Mouse (Mus musculus) heart, postnatal 0 days (tissue): ENCODE measurements at regions not wholly inside any gene's neighbourhood (a gene's known extent, or its start where the extent isn't known, plus 50 kb on each side); places are given as distances from the start of the nearest gene placed in this dataset.

Experiments
- ATAC-seq: fragments of 200-750 bp; cut with Nextera tagmentation; 2 replicates; pipeline ENCODE4 v1.8.0; 2017; ENCODE audit warnings: low read depth, moderate number of reproducible peaks, moderate library complexity; ENCODE audit not compliant: insufficient read depth
- DNase-seq: peaks from one replicate; pipeline ENCODE4 v3.0.0-alpha.2; 2016; ENCODE audit warnings: low spot score
- H3K27ac ChIP-seq: fragments of 300-500 bp; sonication (generic); 2 replicates; pipeline ENCODE4 v1.5.1; 2014; ENCODE audit warnings: low read depth, mild to moderate bottlenecking
- H3K27me3 ChIP-seq: fragments of 300-500 bp; sonication (generic); 2 replicates; pipeline ENCODE4 v1.6.1; 2014; ENCODE audit warnings: low read length, mixed read lengths; ENCODE audit not compliant: control insufficient read depth, insufficient read depth
- H3K36me3 ChIP-seq: fragments of 300-500 bp; sonication (generic); replicated peaks from 2 replicates; pipeline ENCODE4 v1.6.1; 2014; ENCODE audit warnings: low read length, mixed read lengths; ENCODE audit not compliant: control insufficient read depth, insufficient read depth
- H3K4me1 ChIP-seq: fragments of 300-500 bp; sonication (generic); 2 replicates; pipeline ENCODE4 v1.6.1; 2014; ENCODE audit warnings: antibody characterized with exemption; ENCODE audit not compliant: control insufficient read depth, insufficient read depth
- H3K4me2 ChIP-seq: fragments of 300-500 bp; sonication (generic); 2 replicates; pipeline ENCODE4 v1.6.1; 2014; ENCODE audit warnings: low read depth, mild to moderate bottlenecking, low read length, moderate library complexity
- H3K4me3 ChIP-seq: fragments of 300-500 bp; sonication (generic); 2 replicates; pipeline ENCODE4 v1.5.1; 2014; ENCODE audit warnings: low read depth, low read length
- H3K9ac ChIP-seq: fragments of 300-500 bp; sonication (generic); replicated peaks from 2 replicates; pipeline ENCODE4 v1.6.1; 2014; ENCODE audit warnings: low read depth, low read length, mixed read lengths
- H3K9me3 ChIP-seq: fragments of 300-500 bp; sonication (generic); replicated peaks from 2 replicates; pipeline ENCODE4 v1.6.1; 2016; ENCODE audit warnings: low read length; ENCODE audit not compliant: control insufficient read depth
- CTCF ChIP-seq: IDR thresholded peaks from 2 replicates; pipeline ENCODE4 v1.5.1; 2016; ENCODE audit warnings: antibody characterized with exemption, control low read depth, low read depth
- EP300 ChIP-seq: IDR thresholded peaks from 2 replicates; pipeline ENCODE4 v1.6.1; 2016; ENCODE audit warnings: antibody characterized with exemption, low read depth
- WGBS: fragments of 180-500 bp; shearing (Covaris S2); extraction: QIAGEN DNeasy Blood & Tissue Kit; methylation state at CpG from one replicate; pipeline ENCODE4 v1.1.7; 2014; 5-methylcytosine and 5-hydroxymethylcytosine counted together

- H3K27me3 ChIP-seq: no peaks in the 10 kb centered on the region
- H3K9me3 ChIP-seq: no peaks in the 10 kb centered on the region
- H3K27ac ChIP-seq: no peak overlapping the region
- no peaks in the 10 kb centered on the region for H3K36me3 ChIP-seq
- no peak overlapping the region for H3K9ac ChIP-seq
- TF ChIP-seq EP300: no peak
- no peak for TF ChIP-seq CTCF
- no peaks in the 10 kb centered on the region for H3K4me1 ChIP-seq
- DNase-seq (no peak), ATAC-seq (no peak)
- WGBS: 40% methylated on average over 2 of the region's 2 CpGs
- H3K4me2 ChIP-seq: no peak overlapping the region
- no peak overlapping the region for H3K4me3 ChIP-seq
These were observed 662.4 kb upstream of the Jmjd1c start for GRCm38 (mm10) chr10:66433490-66433889.

GRCm38 (mm10) chr10:66470684-66471083 lies 625.2 kb upstream of the Jmjd1c start:
- ATAC-seq: no peak
- Histone ChIP-seq H3K4me1 (no peaks in the 10 kb centered on the region), H3K9me3 (no peaks in the 10 kb centered on the region), H3K9ac (no peak overlapping the region), H3K27me3 (no peaks in the 10 kb centered on the region), H3K36me3 (no peaks in the 10 kb centered on the region), H3K4me3 (no peak overlapping the region), H3K27ac (no peak overlapping the region), H3K4me2 (no peak overlapping the region)
- WGBS: 69% methylated on average over 4 of the region's 4 CpGs
- TF ChIP-seq CTCF (no peak), EP300 (no peak)
- DNase-seq: no peak

- no peak overlapping the region for H3K27ac ChIP-seq
- 54% methylated on average over 4 of the region's 4 CpGs for WGBS
These were observed 623.9 kb upstream of the Jmjd1c start for GRCm38 (mm10) chr10:66472038-66472437.

GRCm38 (mm10) chr10:66475187-66475735 lies 620.7 kb upstream of the Jmjd1c start:
- DNase-seq (no peak), ATAC-seq (no peak)
- no peak overlapping the region for H3K4me2 ChIP-seq
- H3K27me3 ChIP-seq: no peaks in the 10 kb centered on the region
- no peaks in the 10 kb centered on the region for H3K9me3 ChIP-seq
- no peaks in the 10 kb centered on the region for H3K4me1 ChIP-seq
- H3K27ac ChIP-seq: no peak overlapping the region
- no peaks in the 10 kb centered on the region for H3K36me3 ChIP-seq
- 76% methylated on average over 1 of the region's 1 CpGs for WGBS
- H3K4me3 ChIP-seq: no peak overlapping the region
- H3K9ac ChIP-seq: no peak overlapping the region
- TF ChIP-seq CTCF (no peak), EP300 (no peak)

More at GRCm38 (mm10) chr10:66472038-66472437, 623.9 kb upstream of the Jmjd1c start:
- Histone ChIP-seq H3K27me3 (no peaks in the 10 kb centered on the region), H3K9me3 (no peaks in the 10 kb centered on the region), H3K4me1 (no peaks in the 10 kb centered on the region), H3K4me3 (no peak overlapping the region), H3K4me2 (no peak overlapping the region), H3K36me3 (no peaks in the 10 kb centered on the region), H3K9ac (no peak overlapping the region)
- TF ChIP-seq CTCF (no peak), EP300 (no peak)
- ATAC-seq: no peak
- no peak for DNase-seq

GRCm38 (mm10) chr10:66490871-66491270 lies 605.1 kb upstream of the Jmjd1c start:
- H3K4me1 ChIP-seq: no peaks in the 10 kb centered on the region
- TF ChIP-seq EP300: no peak
- TF ChIP-seq CTCF: no peak
- H3K27ac ChIP-seq: no peak overlapping the region
- no peaks in the 10 kb centered on the region for H3K9me3 ChIP-seq
- H3K9ac ChIP-seq: no peak overlapping the region
- H3K36me3 ChIP-seq: no peaks in the 10 kb centered on the region
- WGBS: 76% methylated on average over 5 of the region's 5 CpGs
- ATAC-seq (no peak), DNase-seq (no peak)
- H3K4me2 ChIP-seq: no peak overlapping the region
- no peaks in the 10 kb centered on the region for H3K27me3 ChIP-seq
- no peak overlapping the region for H3K4me3 ChIP-seq

- Histone ChIP-seq H3K27ac (no peak overlapping the region), H3K4me3 (no peak overlapping the region), H3K4me1 (no peaks in the 10 kb centered on the region), H3K36me3 (no peaks in the 10 kb centered on the region), H3K4me2 (no peak overlapping the region), H3K27me3 (no peaks in the 10 kb centered on the region), H3K9me3 (no peaks in the 10 kb centered on the region), H3K9ac (no peak overlapping the region)
- DNase-seq (no peak), ATAC-seq (no peak)
- TF ChIP-seq EP300 (no peak), CTCF (no peak)
- WGBS: 48% methylated on average over 10 of the region's 10 CpGs
These were observed 604.1 kb upstream of the Jmjd1c start for GRCm38 (mm10) chr10:66491850-66492249.
